Mouse (Mus musculus): ENCODE measurements around the gene Lexm. TPM values are rescaled to one million over a fixed set of nuclear protein-coding genes. Genes with fewer than 3 reads are reported as not detected.

The Lexm gene
- polyA plus RNA-seq, 1 experiment from 2014 or later: not detected

GRCm38 (mm10) chr4:106622030-106622493 lies 5.0 kb upstream of the Lexm start, which contains the start of gene Ttc22:
Gene Ttc22, plus strand, starts transcription at chr4:106622432.
- Histone ChIP-seq H3K9ac (no peak within 1 kb of the TSS), H3K27me3 (replicated peaks) (peaks cover 35% of the 10 kb centered on the region)

DNA sequence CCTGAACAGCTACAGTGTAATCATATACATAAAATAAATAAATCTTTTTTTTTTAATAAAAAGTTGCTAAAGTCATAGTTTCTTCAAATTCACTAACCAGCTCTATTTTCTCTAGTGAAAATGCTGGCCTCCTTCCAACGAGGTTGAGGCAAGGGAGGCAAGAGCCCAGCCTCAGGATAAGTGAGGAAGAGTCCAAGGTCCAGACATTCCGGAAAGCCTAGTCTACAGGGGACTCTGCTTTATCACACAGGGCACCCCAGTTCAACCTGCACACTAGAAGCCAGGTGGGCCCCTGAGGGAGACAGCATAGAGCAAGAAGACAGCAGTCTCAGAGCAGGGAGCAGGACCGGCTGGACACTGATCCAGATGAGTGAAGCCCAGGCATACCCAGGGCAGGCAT lies 4.4 kb upstream of the Lexm start:
- no peak overlapping the region for H3K4me3 ChIP-seq (replicated peaks)
- ATAC-seq (ENCODE audit: insufficient read depth, low FRiP score, low read depth): no peak
- H3K36me3 ChIP-seq: no peaks in the 10 kb centered on the region
- H3K27me3 ChIP-seq (replicated peaks): peaks cover 35% of the 10 kb centered on the region
- peak overlapping the region; percentile 44; the same call in 1 of the 2 replicates for H3K27ac ChIP-seq
- no peaks in the 10 kb centered on the region for H3K9me3 ChIP-seq
- H3K9ac ChIP-seq: no peak overlapping the region
- 62% methylated on average over 3 of the region's 3 CpGs for WGBS
- H3K4me1 ChIP-seq: peaks cover 18% of the 10 kb centered on the region
- peak overlapping the region; percentile 59; the same call in 1 of the 2 replicates for H3K4me2 ChIP-seq

More at GRCm38 (mm10) chr4:106622030-106622493, 5.0 kb upstream of the Lexm start, which contains the start of gene Ttc22:
- Histone ChIP-seq H3K4me3 (replicated peaks) (peak within 1 kb of the TSS; percentile 38), H3K9me3 (no peaks in the 10 kb centered on the region), H3K4me1 (peaks cover 16% of the 10 kb centered on the region), H3K4me2 (peak within 1 kb of the TSS; percentile 59), H3K36me3 (no peaks in the 10 kb centered on the region), H3K27ac (peak within 1 kb of the TSS; percentile 59; the same call in 1 of the 2 replicates)
- WGBS: 20% methylated on average over 16 of the region's 16 CpGs
- ATAC-seq (ENCODE audit: insufficient read depth, low FRiP score, low read depth): peak; percentile 73

- Histone ChIP-seq H3K9ac (no peak overlapping the region), H3K27me3 (replicated peaks) (peaks cover 24% of the 10 kb centered on the region), H3K4me1 (peaks cover 21% of the 10 kb centered on the region), H3K4me2 (no peak overlapping the region), H3K27ac (no peak overlapping the region), H3K36me3 (no peaks in the 10 kb centered on the region), H3K4me3 (replicated peaks) (no peak overlapping the region), H3K9me3 (no peaks in the 10 kb centered on the region)
- 79% methylated on average over 4 of the region's 4 CpGs for WGBS
- no peak for ATAC-seq (ENCODE audit: insufficient read depth, low FRiP score, low read depth)
Measured at GRCm38 (mm10) chr4:106618898-106619297, 1.9 kb upstream of the Lexm start.

GRCm38 (mm10) chr4:106615637-106616036 lies 1.4 kb downstream of the Lexm start:
- Histone ChIP-seq H3K27me3 (replicated peaks) (no peaks in the 10 kb centered on the region), H3K4me2 (no peak overlapping the region), H3K9ac (no peak overlapping the region), H3K9me3 (no peaks in the 10 kb centered on the region), H3K36me3 (no peaks in the 10 kb centered on the region), H3K4me1 (peaks cover 8% of the 10 kb centered on the region), H3K4me3 (replicated peaks) (no peak overlapping the region), H3K27ac (no peak overlapping the region)
- WGBS: 70% methylated on average over 12 of the region's 12 CpGs
- ATAC-seq (ENCODE audit: insufficient read depth, low FRiP score, low read depth): no peak

- H3K27me3 ChIP-seq (replicated peaks): no peaks in the 10 kb centered on the region
- H3K36me3 ChIP-seq: no peaks in the 10 kb centered on the region
- WGBS: 83% methylated on average over 9 of the region's 9 CpGs
- ATAC-seq (ENCODE audit: insufficient read depth, low FRiP score, low read depth): no peak
- H3K4me1 ChIP-seq: peaks cover 8% of the 10 kb centered on the region
- H3K27ac ChIP-seq: no peak overlapping the region
- no peak overlapping the region for H3K4me3 ChIP-seq (replicated peaks)
- H3K9me3 ChIP-seq: no peaks in the 10 kb centered on the region
- no peak overlapping the region for H3K9ac ChIP-seq
- no peak overlapping the region for H3K4me2 ChIP-seq
Measured at GRCm38 (mm10) chr4:106614881-106615280, 2.2 kb downstream of the Lexm start.

GRCm38 (mm10) chr4:106614180-106614797 lies 2.8 kb downstream of the Lexm start:
- no peak overlapping the region for H3K4me2 ChIP-seq
- no peaks in the 10 kb centered on the region for H3K27me3 ChIP-seq (replicated peaks)
- H3K9ac ChIP-seq: no peak overlapping the region
- H3K36me3 ChIP-seq: no peaks in the 10 kb centered on the region
- peaks cover 8% of the 10 kb centered on the region for H3K4me1 ChIP-seq
- H3K4me3 ChIP-seq (replicated peaks): no peak overlapping the region
- peak; percentile 23; the same call in 1 of the 2 replicates for ATAC-seq (ENCODE audit: insufficient read depth, low FRiP score, low read depth)
- H3K27ac ChIP-seq: no peak overlapping the region
- H3K9me3 ChIP-seq: no peaks in the 10 kb centered on the region
- WGBS: 48% methylated on average over 7 of the region's 7 CpGs

- Histone ChIP-seq H3K9ac (no peak overlapping the region), H3K27me3 (replicated peaks) (no peaks in the 10 kb centered on the region), H3K36me3 (no peaks in the 10 kb centered on the region), H3K4me2 (no peak overlapping the region), H3K4me3 (replicated peaks) (no peak overlapping the region), H3K9me3 (no peaks in the 10 kb centered on the region), H3K27ac (no peak overlapping the region), H3K4me1 (peaks cover 8% of the 10 kb centered on the region)
- 0 out of 2 replicates have a peak, but pooled peaks have one; percentile 21 for ATAC-seq (ENCODE audit: insufficient read depth, low FRiP score, low read depth)
- 56% methylated on average over 3 of the region's 3 CpGs for WGBS
Measured at GRCm38 (mm10) chr4:106613560-106613959, 3.5 kb downstream of the Lexm start.

DNA sequence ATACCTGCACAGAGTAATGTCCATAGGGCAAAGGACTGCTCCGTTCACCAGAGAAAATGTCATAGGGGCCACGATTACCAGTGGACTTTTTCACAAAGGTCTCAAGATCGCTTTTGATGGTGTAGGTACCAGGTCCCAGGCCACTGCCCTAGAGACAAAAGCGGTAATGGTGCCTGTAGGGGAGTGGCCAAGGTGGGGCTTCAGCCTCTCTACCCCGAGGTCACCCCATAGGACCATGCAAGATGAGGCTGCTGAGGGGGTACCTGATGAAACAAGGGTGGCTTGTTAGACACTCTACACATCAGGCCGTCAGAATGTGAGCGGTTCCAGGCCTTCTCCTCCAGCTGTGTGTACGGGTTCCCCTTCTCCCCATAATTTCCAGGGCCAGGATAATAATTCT lies 3.9 kb downstream of the Lexm start:
- Histone ChIP-seq H3K9ac (no peak overlapping the region), H3K27me3 (replicated peaks) (no peaks in the 10 kb centered on the region), H3K36me3 (no peaks in the 10 kb centered on the region), H3K9me3 (no peaks in the 10 kb centered on the region), H3K27ac (no peak overlapping the region), H3K4me3 (replicated peaks) (no peak overlapping the region), H3K4me2 (no peak overlapping the region), H3K4me1 (peaks cover 8% of the 10 kb centered on the region)
- 78% methylated on average over 8 of the region's 8 CpGs for WGBS
- ATAC-seq (ENCODE audit: insufficient read depth, low FRiP score, low read depth): no peak

DNA sequence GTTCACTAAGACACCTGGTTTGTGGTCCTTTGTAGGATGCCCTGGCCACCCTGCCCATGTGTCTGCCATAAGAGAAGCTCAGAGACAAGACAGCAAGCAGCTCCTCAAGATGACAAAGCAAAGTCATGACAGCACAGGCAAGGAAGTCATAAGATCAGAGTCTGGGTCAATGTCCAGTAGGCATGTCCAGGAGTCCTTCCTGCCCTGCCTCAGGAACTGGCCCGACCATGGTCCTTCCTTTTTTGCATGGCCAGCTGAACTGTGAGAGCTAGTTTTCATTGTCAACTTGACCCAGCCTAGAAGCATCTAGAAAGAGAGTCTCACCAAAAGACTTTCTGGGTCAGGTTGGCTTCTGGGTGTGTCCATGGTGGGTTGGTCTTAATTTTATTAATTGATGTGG lies 9.1 kb downstream of the Lexm start:
- no peak overlapping the region for H3K9ac ChIP-seq
- H3K27me3 ChIP-seq (replicated peaks): no peaks in the 10 kb centered on the region
- no peak overlapping the region for H3K4me3 ChIP-seq (replicated peaks)
- H3K4me2 ChIP-seq: no peak overlapping the region
- no peak for ATAC-seq (ENCODE audit: insufficient read depth, low FRiP score, low read depth)
- 84% methylated on average over 1 of the region's 1 CpGs for WGBS
- no peak overlapping the region for H3K27ac ChIP-seq
- no peaks in the 10 kb centered on the region for H3K36me3 ChIP-seq
- H3K4me1 ChIP-seq: no peaks in the 10 kb centered on the region
- no peaks in the 10 kb centered on the region for H3K9me3 ChIP-seq

DNA sequence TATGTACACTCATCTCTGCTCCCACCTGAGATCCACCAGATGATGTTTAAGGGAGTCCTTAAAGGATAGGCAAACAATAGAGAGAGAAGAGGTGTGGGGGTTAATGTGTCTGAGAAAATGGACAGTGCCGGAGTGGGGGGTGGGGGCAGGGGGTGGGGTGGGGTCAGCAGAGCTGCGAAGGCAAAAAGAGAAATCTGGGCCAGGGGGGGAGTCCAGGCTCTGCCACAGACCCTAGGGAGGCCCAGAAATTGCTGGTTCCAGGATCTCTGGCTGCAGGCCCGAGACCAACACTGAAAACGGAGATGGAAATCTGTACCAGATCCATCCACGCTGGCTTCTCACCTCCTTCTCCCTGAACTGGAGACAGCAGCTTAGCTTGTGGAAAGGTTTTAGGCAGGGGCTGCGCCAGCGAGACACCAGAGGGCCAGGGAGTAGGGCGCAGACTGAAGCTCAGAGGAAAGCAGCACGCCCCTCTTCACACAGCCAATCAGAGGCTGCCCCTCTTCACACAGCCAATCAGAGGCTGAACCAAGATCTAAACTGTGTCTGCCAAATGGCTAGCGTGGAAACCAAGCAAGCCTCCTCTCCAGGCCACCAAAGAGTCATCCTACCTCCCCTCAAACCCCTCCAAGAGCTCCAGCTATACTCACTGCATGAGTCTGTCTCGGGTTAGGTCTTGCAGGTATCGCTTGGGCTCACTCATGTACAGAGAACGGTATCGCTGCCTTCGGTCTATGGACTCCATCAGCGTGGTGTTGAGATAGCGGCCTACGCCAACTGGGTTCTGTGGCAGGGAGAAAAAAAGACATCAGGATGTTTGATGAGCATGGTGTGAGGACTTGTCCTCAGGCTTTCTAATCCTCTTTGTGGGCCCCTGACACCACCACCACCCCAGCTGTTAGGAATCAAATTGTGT lies 10.1 kb downstream of the Lexm start:
- no peak overlapping the region for H3K27ac ChIP-seq
- H3K4me1 ChIP-seq: no peaks in the 10 kb centered on the region
- no peaks in the 10 kb centered on the region for H3K9me3 ChIP-seq
- no peaks in the 10 kb centered on the region for H3K27me3 ChIP-seq (replicated peaks)
- no peak overlapping the region for H3K9ac ChIP-seq
- ATAC-seq (ENCODE audit: insufficient read depth, low FRiP score, low read depth): peak; percentile 72; the same call in 1 of the 2 replicates
- 37% methylated on average over 18 of the region's 18 CpGs for WGBS
- H3K36me3 ChIP-seq: no peaks in the 10 kb centered on the region
- peak overlapping the region; percentile 31 for H3K4me2 ChIP-seq
- H3K4me3 ChIP-seq (replicated peaks): no peak overlapping the region

- 76% methylated on average over 4 of the region's 4 CpGs for WGBS
- Histone ChIP-seq H3K36me3 (no peaks in the 10 kb centered on the region), H3K4me3 (replicated peaks) (no peak overlapping the region), H3K9ac (no peak overlapping the region), H3K4me1 (no peaks in the 10 kb centered on the region), H3K9me3 (no peaks in the 10 kb centered on the region), H3K27me3 (replicated peaks) (no peaks in the 10 kb centered on the region), H3K27ac (no peak overlapping the region), H3K4me2 (no peak overlapping the region)
- ATAC-seq (ENCODE audit: insufficient read depth, low FRiP score, low read depth): no peak
Measured at GRCm38 (mm10) chr4:106600770-106601169, 16.3 kb downstream of the Lexm start.

DNA sequence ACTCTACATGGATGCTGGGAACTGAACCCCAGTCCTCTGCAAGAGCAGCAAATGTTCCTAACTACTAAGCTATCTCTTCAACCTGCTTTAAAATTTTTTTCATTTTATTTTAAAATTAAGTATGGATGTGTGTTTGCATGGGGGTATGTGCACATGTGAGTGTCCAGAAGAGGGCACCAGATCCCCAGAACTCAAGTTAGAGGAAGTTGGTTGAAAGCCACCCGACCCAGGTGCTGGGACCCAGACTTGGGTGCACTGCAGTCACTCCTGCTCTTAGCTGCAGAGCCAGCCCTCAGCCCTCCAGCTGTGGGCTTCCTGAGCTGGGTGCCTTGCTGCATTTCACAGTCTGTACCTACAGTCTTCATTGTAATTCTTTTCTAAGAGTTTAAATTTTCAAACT lies 17.6 kb downstream of the Lexm start:
- Histone ChIP-seq H3K36me3 (no peaks in the 10 kb centered on the region), H3K9ac (no peak overlapping the region), H3K4me2 (no peak overlapping the region), H3K27ac (no peak overlapping the region), H3K27me3 (replicated peaks) (no peaks in the 10 kb centered on the region), H3K9me3 (no peaks in the 10 kb centered on the region), H3K4me3 (replicated peaks) (no peak overlapping the region), H3K4me1 (no peaks in the 10 kb centered on the region)
- ATAC-seq (ENCODE audit: insufficient read depth, low FRiP score, low read depth): no peak
- WGBS: 63% methylated on average over 1 of the region's 1 CpGs

All from stomach, embryonic 15.5 days (tissue).